Mouse (Mus musculus) forebrain, postnatal 0 days (tissue): ENCODE data around the gene Avpi1. TPM values are rescaled to one million over a fixed set of nuclear protein-coding genes. Genes with fewer than 3 reads are reported as not detected.

ENCODE experiments used
- ATAC-seq: fragments of 200-750 bp; cut with Nextera tagmentation; 2 replicates; pipeline ENCODE4 v1.8.0; 2017; ENCODE audit warnings: mild to moderate bottlenecking, moderate library complexity
- DNase-seq: peaks from one replicate; pipeline ENCODE4 v3.0.0-alpha.2; 2015
- H3K27ac ChIP-seq: fragments of 300-500 bp; sonication (generic); 2 replicates; pipeline ENCODE4 v1.5.1; 2014; ENCODE audit warnings: low read depth, mild to moderate bottlenecking, antibody characterized with exemption, low read length, moderate library complexity, mixed read lengths
- H3K27me3 ChIP-seq: fragments of 300-500 bp; sonication (generic); 2 replicates; pipeline ENCODE4 v1.6.1; 2014; ENCODE audit warnings: mild to moderate bottlenecking, low read length, mixed read lengths; ENCODE audit not compliant: insufficient read depth
- H3K36me3 ChIP-seq: fragments of 300-500 bp; sonication (generic); 2 replicates; pipeline ENCODE4 v1.6.1; 2014; ENCODE audit warnings: mild to moderate bottlenecking, moderate library complexity; ENCODE audit not compliant: insufficient read depth
- H3K4me1 ChIP-seq: fragments of 300-500 bp; sonication (generic); 2 replicates; pipeline ENCODE4 v1.6.1; 2014; ENCODE audit warnings: antibody characterized with exemption; ENCODE audit not compliant: insufficient read depth
- H3K4me2 ChIP-seq: fragments of 300-500 bp; sonication (generic); 2 replicates; pipeline ENCODE4 v1.6.1; 2014; ENCODE audit warnings: low read depth, mild to moderate bottlenecking, moderate library complexity
- H3K4me3 ChIP-seq: fragments of 300-500 bp; sonication (generic); 2 replicates; pipeline ENCODE4 v1.5.1; 2014; ENCODE audit warnings: low read depth, low read length, mixed read lengths
- H3K9ac ChIP-seq: fragments of 300-500 bp; sonication (generic); 2 replicates; pipeline ENCODE4 v1.6.1; 2014; ENCODE audit warnings: mild to moderate bottlenecking
- H3K9me3 ChIP-seq: fragments of 300-500 bp; sonication (generic); 2 replicates; pipeline ENCODE4 v1.6.1; 2016; ENCODE audit warnings: low read length
- CTCF ChIP-seq: sonication (generic); IDR thresholded peaks from 2 replicates; pipeline ENCODE4 v1.5.1; 2016; ENCODE audit warnings: antibody characterized with exemption, control low read depth, low read depth
- WGBS: fragments of 180-500 bp; shearing (Covaris S2); extraction: QIAGEN DNeasy Blood & Tissue Kit; methylation state at CpG from one replicate; pipeline ENCODE4 v1.1.7; 2014; 5-methylcytosine and 5-hydroxymethylcytosine counted together
- polyA plus RNA-seq: library from polyadenylated mRNA; unstranded; fragments of >200 nt; fragmentation: Nextera tagmentation; extraction: Ambion mirVana; gene quantifications from 2 replicates; pipeline ENCODE4 v1.2.1, GENCODE M21; 2015
- total RNA-seq: library from RNA; depleted of rRNA; stranded (reverse); fragments of >200 nt; gene quantifications from 2 replicates; pipeline ENCODE4 v1.2.3, GENCODE M21; 2014

Gene Avpi1
- total and polyA plus RNA-seq, 2 experiments from 2014 or later: 9.5 to 14.3 TPM

- peaks cover 7% of the 10 kb centered on the region for H3K4me1 ChIP-seq
- no peak for ATAC-seq
- H3K4me3 ChIP-seq: no peak overlapping the region
- H3K9me3 ChIP-seq: no peaks in the 10 kb centered on the region
- H3K27ac ChIP-seq: no peak overlapping the region
- no peak for DNase-seq
- no peak for TF ChIP-seq CTCF
- H3K27me3 ChIP-seq: no peaks in the 10 kb centered on the region
- WGBS: 92% methylated on average over 5 of the region's 5 CpGs
- H3K36me3 ChIP-seq: peaks cover 18% of the 10 kb centered on the region
- no peak overlapping the region for H3K4me2 ChIP-seq
- no peak overlapping the region for H3K9ac ChIP-seq
Observed at GRCm38 (mm10) chr19:42127024-42127423, 1.8 kb downstream of the Avpi1 start.

GRCm38 (mm10) chr19:42126219-42126605, 2.6 kb downstream of the Avpi1 start:
- H3K27me3 ChIP-seq: no peaks in the 10 kb centered on the region
- H3K27ac ChIP-seq: no peak overlapping the region
- no peaks in the 10 kb centered on the region for H3K9me3 ChIP-seq
- no peak for DNase-seq
- H3K4me3 ChIP-seq: no peak overlapping the region
- H3K9ac ChIP-seq: no peak overlapping the region
- H3K4me1 ChIP-seq: peaks cover 7% of the 10 kb centered on the region
- peaks cover 25% of the 10 kb centered on the region for H3K36me3 ChIP-seq
- TF ChIP-seq CTCF: no peak
- ATAC-seq: no peak
- no peak overlapping the region for H3K4me2 ChIP-seq
- WGBS: 93% methylated on average over 6 of the region's 6 CpGs

- Histone ChIP-seq H3K9me3 (no peaks in the 10 kb centered on the region), H3K27me3 (no peaks in the 10 kb centered on the region), H3K9ac (no peak overlapping the region), H3K4me1 (peaks cover 7% of the 10 kb centered on the region), H3K4me2 (no peak overlapping the region), H3K4me3 (no peak overlapping the region), H3K27ac (no peak overlapping the region), H3K36me3 (peaks cover 30% of the 10 kb centered on the region)
- no peak for DNase-seq
- TF ChIP-seq CTCF: no peak
- 66% methylated on average over 11 of the region's 11 CpGs for WGBS
- ATAC-seq: no peak
Observed at GRCm38 (mm10) chr19:42125501-42126218, 3.2 kb downstream of the Avpi1 start.

- H3K9me3 ChIP-seq: no peaks in the 10 kb centered on the region
- no peak overlapping the region for H3K4me2 ChIP-seq
- H3K4me3 ChIP-seq: no peak overlapping the region
- ATAC-seq (no peak), DNase-seq (no peak)
- no peak for TF ChIP-seq CTCF
- H3K36me3 ChIP-seq: peaks cover 40% of the 10 kb centered on the region
- no peaks in the 10 kb centered on the region for H3K27me3 ChIP-seq
- H3K4me1 ChIP-seq: peaks cover 7% of the 10 kb centered on the region
- H3K27ac ChIP-seq: no peak overlapping the region
- 78% methylated on average over 13 of the region's 13 CpGs for WGBS
- H3K9ac ChIP-seq: no peak overlapping the region
Observed at GRCm38 (mm10) chr19:42124684-42125083, 4.2 kb downstream of the Avpi1 start.

GRCm38 (mm10) chr19:42120451-42120850, 8.4 kb downstream of the Avpi1 start:
- H3K27me3 ChIP-seq: no peaks in the 10 kb centered on the region
- no peak for DNase-seq
- no peak overlapping the region for H3K9ac ChIP-seq
- no peaks in the 10 kb centered on the region for H3K4me1 ChIP-seq
- H3K9me3 ChIP-seq: no peaks in the 10 kb centered on the region
- no peak for TF ChIP-seq CTCF
- 89% methylated on average over 8 of the region's 8 CpGs for WGBS
- no peak overlapping the region for H3K4me3 ChIP-seq
- ATAC-seq: no peak
- H3K4me2 ChIP-seq: no peak overlapping the region
- H3K27ac ChIP-seq: no peak overlapping the region
- H3K36me3 ChIP-seq: peaks cover 72% of the 10 kb centered on the region

- H3K27me3 ChIP-seq: no peaks in the 10 kb centered on the region
- H3K9ac ChIP-seq: no peak overlapping the region
- no peak overlapping the region for H3K4me3 ChIP-seq
- no peak overlapping the region for H3K27ac ChIP-seq
- no peak for TF ChIP-seq CTCF
- H3K36me3 ChIP-seq: peaks cover 81% of the 10 kb centered on the region
- H3K4me1 ChIP-seq: no peaks in the 10 kb centered on the region
- ATAC-seq (no peak), DNase-seq (no peak)
- WGBS: 92% methylated on average over 5 of the region's 5 CpGs
- no peak overlapping the region for H3K4me2 ChIP-seq
- H3K9me3 ChIP-seq: no peaks in the 10 kb centered on the region
Observed at GRCm38 (mm10) chr19:42118596-42118995, 10.3 kb downstream of the Avpi1 start.

GRCm38 (mm10) chr19:42118142-42118541, 10.7 kb downstream of the Avpi1 start:
- ATAC-seq (no peak), DNase-seq (no peak)
- TF ChIP-seq CTCF: no peak
- Histone ChIP-seq H3K4me1 (no peaks in the 10 kb centered on the region), H3K9me3 (no peaks in the 10 kb centered on the region), H3K9ac (no peak overlapping the region), H3K36me3 (peaks cover 82% of the 10 kb centered on the region), H3K27ac (no peak overlapping the region), H3K4me2 (no peak overlapping the region), H3K4me3 (no peak overlapping the region), H3K27me3 (no peaks in the 10 kb centered on the region)
- WGBS: 93% methylated on average over 9 of the region's 9 CpGs
